Mouse (Mus musculus) liver, embryonic 14.5 days (tissue): ENCODE data around the gene Guca2a. TPM values are rescaled to one million over a fixed set of nuclear protein-coding genes. Genes with fewer than 3 reads are reported as not detected.
"Not testable (repeated sequence)": the region's sequence is repeated elsewhere in the genome, so short reads cannot be mapped to it uniquely, and the experiment has no call there.

Experiments
- ATAC-seq: fragments of 200-750 bp; cut with Nextera tagmentation; 2 replicates; pipeline ENCODE4 v1.8.0; 2017; ENCODE audit warnings: moderate number of reproducible peaks, mild to moderate bottlenecking, moderate library complexity; ENCODE audit not compliant: insufficient read depth
- DNase-seq, 3 experiments: peaks; one replicate each; pipeline ENCODE4 v3.0.0-alpha.2; 2012 to 2013; ENCODE audit warnings: low read depth in 3 of 3, low spot score in 3 of 3
- H3K27ac ChIP-seq: fragments of 300-500 bp; sonication (generic); 2 replicates; pipeline ENCODE4 v1.5.1; 2014; ENCODE audit warnings: moderate library complexity, mild to moderate bottlenecking, control low read depth, inconsistent platforms
- H3K27me3 ChIP-seq: fragments of 300-500 bp; sonication (generic); 2 replicates; pipeline ENCODE4 v1.6.1; 2014; ENCODE audit warnings: mild to moderate bottlenecking, low read length, moderate library complexity; ENCODE audit not compliant: control insufficient read depth, insufficient read depth
- H3K36me3 ChIP-seq: fragments of 300-500 bp; sonication (generic); replicated peaks from 2 replicates; pipeline ENCODE4 v1.6.1; 2014; ENCODE audit warnings: low read depth; ENCODE audit not compliant: control insufficient read depth, insufficient read depth
- H3K4me1 ChIP-seq, 2 experiments: fragments of 200-500 bp in 1 of 2; fragments of 300-500 bp in 1 of 2; sonication (generic) in 1 of 2; replicated peaks; 2 replicates each; pipeline ENCODE4 v1.6.1; 2012 to 2014; ENCODE audit warnings: antibody characterized with exemption in 1 of 2, inconsistent platforms in 1 of 2, low read length in 1 of 2; ENCODE audit not compliant: control insufficient read depth in 2 of 2, insufficient read depth in 2 of 2
- H3K4me2 ChIP-seq: fragments of 300-500 bp; sonication (generic); 2 replicates; pipeline ENCODE4 v1.6.1; 2014; ENCODE audit warnings: low read depth, mild to moderate bottlenecking, control low read depth, moderate library complexity
- H3K4me3 ChIP-seq, 2 experiments: fragments of 200-500 bp in 1 of 2; fragments of 300-500 bp in 1 of 2; sonication (generic) in 1 of 2; 2 replicates each; pipeline ENCODE4 v1.5.1; 2012 to 2014; ENCODE audit warnings: low read depth in 2 of 2, low read length in 2 of 2, mild to moderate bottlenecking in 2 of 2, control low read depth in 1 of 2, inconsistent platforms in 1 of 2, moderate library complexity in 1 of 2; ENCODE audit not compliant: insufficient read depth in 1 of 2
- H3K9ac ChIP-seq: fragments of 300-500 bp; sonication (generic); replicated peaks from 2 replicates; pipeline ENCODE4 v1.6.1; 2014; ENCODE audit warnings: mild to moderate bottlenecking, control low read depth, moderate library complexity
- H3K9me3 ChIP-seq: fragments of 300-500 bp; sonication (generic); 2 replicates; pipeline ENCODE4 v1.6.1; 2016; ENCODE audit warnings: low read length, mixed read lengths; ENCODE audit not compliant: control insufficient read depth
- CTCF ChIP-seq: IDR thresholded peaks from 2 replicates; pipeline ENCODE4 v1.5.1; 2016; ENCODE audit warnings: antibody characterized with exemption, low read depth, control low read depth
- EP300 ChIP-seq: IDR thresholded peaks from 2 replicates; pipeline ENCODE4 v1.6.1; 2016; ENCODE audit warnings: antibody characterized with exemption, low read depth
- WGBS: fragments of 180-500 bp; shearing (Covaris S2); extraction: QIAGEN DNeasy Blood & Tissue Kit; methylation state at CpG from one replicate; pipeline ENCODE4 v1.1.7; 2014; ENCODE audit not compliant: insufficient replicate concordance; 5-methylcytosine and 5-hydroxymethylcytosine counted together
- polyA plus RNA-seq, 2 experiments: library from polyadenylated mRNA; depleted of rRNA in 1 of 2; stranded (reverse) in 1 of 2; unstranded in 1 of 2; fragments of >200 nt; fragmentation: Nextera tagmentation in 1 of 2; extraction: Ambion mirVana in 1 of 2; gene quantifications; 2 replicates each; pipeline versions ENCODE4 v1.2.1 to v1.2.3; 2012 to 2014

Gene Guca2a
- polyA plus RNA-seq, 2 experiments = not detected

DNA sequence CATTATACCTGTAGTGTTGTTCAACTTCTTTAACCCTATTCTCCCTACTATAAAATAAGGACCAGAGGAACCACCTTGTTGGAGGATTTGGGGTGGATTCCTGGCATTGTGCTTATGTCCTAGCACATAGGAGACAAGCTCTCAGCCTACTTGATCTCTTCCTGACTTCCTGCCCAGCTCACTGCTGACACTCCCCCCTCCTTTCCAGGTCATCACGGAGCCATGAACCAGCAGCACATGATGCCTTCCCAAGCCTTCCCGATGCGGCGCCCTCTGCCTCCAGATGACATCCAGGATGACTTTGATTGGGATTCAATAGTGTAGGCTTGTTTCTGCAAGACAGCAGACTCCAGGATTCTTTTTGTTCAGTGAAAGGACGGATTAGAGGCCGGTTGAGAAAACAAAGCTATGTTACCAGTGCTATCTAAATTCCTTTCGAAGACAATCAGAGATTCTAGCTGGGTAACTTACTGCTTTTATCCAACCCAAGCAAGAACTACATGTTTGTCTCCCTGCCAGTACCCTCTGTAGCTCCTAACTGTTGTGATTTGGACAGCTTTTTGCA is 11.3 kb upstream of the Guca2a start:
- no peak overlapping the region for H3K4me3 ChIP-seq
- no peak for ATAC-seq
- no peaks in the 10 kb centered on the region for H3K9me3 ChIP-seq
- H3K4me2 ChIP-seq = no peak overlapping the region
- no peak for TF ChIP-seq CTCF
- TF ChIP-seq EP300 = no peak
- no peak for DNase-seq
- no peaks in the 10 kb centered on the region for H3K27me3 ChIP-seq
- no peak overlapping the region for H3K9ac ChIP-seq
- peaks cover 0 to 1% of the 10 kb centered on the region in 2 experiments; a peak in 2 of 4 replicates for H3K4me1 ChIP-seq
- H3K27ac ChIP-seq = no peak overlapping the region
- WGBS = 75% methylated on average over 7 of the region's 7 CpGs
- peaks cover 5% of the 10 kb centered on the region; the same call in 1 of the 2 replicates for H3K36me3 ChIP-seq

GRCm38 (mm10) chr4:119626876-119627275 is 10.6 kb upstream of the Guca2a start:
- H3K4me3 ChIP-seq = no peak overlapping the region
- 79% methylated on average over 3 of the region's 3 CpGs for WGBS
- TF ChIP-seq CTCF (no peak), EP300 (no peak)
- H3K36me3 ChIP-seq = peaks cover 1% of the 10 kb centered on the region; the same call in 1 of the 2 replicates
- no peak for DNase-seq
- H3K4me1 ChIP-seq = peaks cover 0 to 7% of the 10 kb centered on the region in 2 experiments; a peak in 2 of 4 replicates
- ATAC-seq = no peak
- no peaks in the 10 kb centered on the region for H3K9me3 ChIP-seq
- H3K4me2 ChIP-seq = no peak overlapping the region
- no peak overlapping the region for H3K9ac ChIP-seq
- no peaks in the 10 kb centered on the region for H3K27me3 ChIP-seq
- H3K27ac ChIP-seq = no peak overlapping the region

- H3K4me1 ChIP-seq = peaks cover 0 to 10% of the 10 kb centered on the region in 2 experiments; a peak in 2 of 4 replicates
- no peak for TF ChIP-seq CTCF
- TF ChIP-seq EP300 = no peak
- 76% methylated on average over 4 of the region's 4 CpGs for WGBS
- H3K9me3 ChIP-seq = no peaks in the 10 kb centered on the region
- H3K27me3 ChIP-seq = no peaks in the 10 kb centered on the region
- no peak overlapping the region for H3K9ac ChIP-seq
- no peaks in the 10 kb centered on the region; the same call in 1 of the 2 replicates for H3K36me3 ChIP-seq
- DNase-seq (no peak), ATAC-seq (no peak)
- H3K4me2 ChIP-seq = no peak overlapping the region
- H3K27ac ChIP-seq = no peak overlapping the region
- no peak overlapping the region for H3K4me3 ChIP-seq
Observed at GRCm38 (mm10) chr4:119627317-119627716, 10.2 kb upstream of the Guca2a start.

DNA sequence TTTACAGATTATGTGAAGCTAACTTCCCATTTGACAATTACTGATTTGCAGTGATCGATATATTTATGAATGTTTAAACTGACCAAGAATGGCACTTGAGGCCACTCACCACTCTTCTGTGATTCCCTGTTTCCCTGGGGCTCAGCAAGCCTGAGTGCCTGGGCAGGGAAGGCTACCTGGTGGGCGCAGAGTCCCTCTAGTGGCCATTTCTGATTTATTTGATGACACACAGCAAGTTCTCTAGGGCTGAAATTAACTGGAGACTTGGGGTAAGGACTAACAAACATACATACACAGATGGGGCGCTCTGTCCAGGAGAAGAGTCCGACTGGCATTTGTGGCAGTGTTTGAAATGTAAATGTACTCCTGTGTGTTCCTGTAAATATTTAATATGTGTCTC is 9.1 kb upstream of the Guca2a start:
- not testable (repeated sequence) for H3K27me3 ChIP-seq, H3K9ac ChIP-seq, H3K9me3 ChIP-seq, H3K4me3 ChIP-seq, H3K36me3 ChIP-seq, H3K27ac ChIP-seq, DNase-seq, H3K4me2 ChIP-seq, ATAC-seq, H3K4me1 ChIP-seq
- TF ChIP-seq CTCF = peak; percentile 22; the same call in 1 of the 2 replicates
- 70% methylated on average over 3 of the region's 4 CpGs for WGBS

DNA sequence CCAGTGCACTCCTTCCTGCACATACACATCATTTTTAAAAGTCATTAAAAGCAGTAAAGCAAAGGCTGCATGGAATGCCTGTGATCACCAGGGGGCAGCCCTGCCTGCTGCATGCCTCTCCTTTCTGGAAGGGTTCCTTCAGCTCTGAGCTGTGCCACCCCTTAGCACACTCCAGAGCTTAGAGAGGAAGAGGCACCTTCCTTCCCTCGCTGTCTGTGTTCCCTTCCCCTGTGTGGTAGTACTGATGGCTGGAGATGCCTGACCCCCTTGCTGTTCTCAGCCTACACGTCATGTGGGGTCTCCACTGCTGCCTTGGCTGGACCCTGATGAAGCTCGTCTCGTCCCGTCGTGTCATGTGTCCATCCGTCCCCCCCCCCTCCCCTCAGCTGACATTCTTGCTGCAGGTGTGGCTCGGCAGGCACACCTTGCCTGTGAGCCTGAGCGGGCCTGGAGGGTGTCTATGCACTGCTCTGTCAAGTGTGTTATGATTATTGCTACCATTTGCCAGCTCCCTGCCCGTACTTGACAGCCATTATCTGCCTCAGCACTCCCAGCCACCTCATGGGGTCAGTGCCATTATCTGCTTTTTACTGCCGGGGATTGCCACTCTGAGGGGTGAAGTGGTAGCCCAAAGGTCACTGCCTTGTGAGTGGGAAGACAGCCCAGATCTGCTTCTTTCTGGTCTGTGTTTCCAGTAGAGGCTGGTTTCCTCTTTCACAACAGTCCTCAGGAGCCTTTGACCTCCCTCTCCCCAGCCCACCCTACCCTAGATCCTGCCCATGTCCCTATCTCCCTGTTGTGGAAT is 6.2 kb upstream of the Guca2a start:
- H3K4me3 ChIP-seq = no peak overlapping the region
- H3K36me3 ChIP-seq = no peaks in the 10 kb centered on the region; the same call in 1 of the 2 replicates
- peak; percentile 47; the same call in 1 of the 2 replicates for ATAC-seq
- 48% methylated on average over 11 of the region's 11 CpGs for WGBS
- peaks cover 0 to 10% of the 10 kb centered on the region in 2 experiments; a peak in 2 of 4 replicates for H3K4me1 ChIP-seq
- no peak overlapping the region for H3K4me2 ChIP-seq
- no peak overlapping the region for H3K9ac ChIP-seq
- TF ChIP-seq CTCF (peak; percentile 68), EP300 (no peak)
- DNase-seq = no peak
- no peak overlapping the region for H3K27ac ChIP-seq
- no peaks in the 10 kb centered on the region for H3K9me3 ChIP-seq
- H3K27me3 ChIP-seq = no peaks in the 10 kb centered on the region
